Mouse (Mus musculus) T-cell, adult 2 months (primary cell): Measurements from ENCODE around the gene Msgn1.

Experiments used
- DNase-seq: peaks from one replicate; pipeline ENCODE4 v3.0.0; 2022; ENCODE audit warnings: low spot score

The Msgn1 gene

GRCm38 (mm10) chr12:11198551-11198950, 10.2 kb downstream of the Msgn1 start:
- DNase-seq, result no peak

- no peak for DNase-seq
Measured at GRCm38 (mm10) chr12:11198026-11198425, 10.7 kb downstream of the Msgn1 start.

- DNase-seq, result no peak
Measured at GRCm38 (mm10) chr12:11196830-11197229, 11.9 kb downstream of the Msgn1 start.

- peak; percentile 83 for DNase-seq
Measured at GRCm38 (mm10) chr12:11196142-11196597, 12.6 kb downstream of the Msgn1 start.

- no peak for DNase-seq
Measured at GRCm38 (mm10) chr12:11195031-11195430, 13.7 kb downstream of the Msgn1 start.

GRCm38 (mm10) chr12:11178486-11179154, 30.2 kb downstream of the Msgn1 start:
- DNase-seq, result peak; percentile 59

GRCm38 (mm10) chr12:11177408-11178394, 31.1 kb downstream of the Msgn1 start:
- no peak for DNase-seq

GRCm38 (mm10) chr12:11158670-11159069, 50.1 kb downstream of the Msgn1 start:
- DNase-seq, result no peak
